15 mouse cellular contexts compared by ENCODE assay signal in the genomic region with DNA sequence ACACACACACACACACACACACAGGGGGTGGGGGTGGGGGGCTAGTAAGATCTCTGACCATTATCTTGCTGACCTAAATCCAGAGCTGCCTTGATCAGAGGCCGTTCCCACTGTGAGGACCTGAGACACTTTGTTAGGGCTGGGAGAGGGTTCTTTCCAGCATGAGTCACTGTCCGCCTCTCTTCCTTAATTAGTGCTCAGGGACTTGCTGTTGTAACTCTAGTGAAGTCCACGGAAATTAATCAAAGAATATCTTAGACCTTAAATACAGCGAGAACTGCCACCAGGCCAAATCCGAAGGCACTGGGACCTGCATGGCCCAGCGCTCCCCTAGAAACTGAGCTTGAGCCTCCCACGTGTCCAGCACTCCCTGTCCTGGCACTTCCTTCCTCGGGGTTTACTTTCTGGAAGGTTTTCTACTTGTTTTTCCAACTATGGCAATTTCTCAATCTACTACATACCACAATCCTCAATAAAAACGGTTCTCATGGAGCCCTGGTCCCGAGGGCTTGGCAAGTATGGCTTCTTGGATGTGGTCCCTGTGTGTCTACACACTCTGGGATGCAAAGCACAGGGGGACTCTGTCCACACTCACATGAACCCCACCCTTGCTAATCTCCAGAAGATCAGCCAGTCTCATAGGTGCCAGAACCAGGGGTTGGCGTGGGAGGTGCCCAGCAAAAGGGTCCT. TPM values are rescaled to one million over a fixed set of nuclear protein-coding genes. Genes with fewer than 3 reads are reported as not detected.
DNase-seq lines count a peak whose midpoint lies in the region; ATAC-seq lines count a peak whose summit lies in the region.
"Had no signal": no experiment of that assay in that cellular context is flagged by ENCODE, and none has a peak within 500 bp of the region (broad histone marks: within the 10 kb centered on the region; RNA-seq: fewer than 3 reads in every experiment).

No protein-coding gene starts in this region.

- intact Hi-C loops in gastrocnemius, postnatal 36 days (cut with DNase I), result no loop called here

- no peaks in the 10 kb centered on the region for H3K27me3 ChIP-seq in heart, embryonic 10.5 days (ENCODE audit: insufficient read depth, poor library complexity, severe bottlenecking)
- H3K27me3 ChIP-seq in midbrain, embryonic 13.5 days, result no peaks in the 10 kb centered on the region
- H3K27me3 ChIP-seq: hindbrain, embryonic 12.5 days; intestine, embryonic 15.5 days; neural tube, embryonic 12.5 days had no signal

- no peak for ATAC-seq in midbrain, embryonic 13.5 days
- ATAC-seq: intestine, embryonic 15.5 days had no signal

- WGBS in heart, embryonic 10.5 days, result 73% methylated on average over 11 of the region's 11 CpGs
- 79% methylated on average over 11 of the region's 11 CpGs for WGBS in midbrain, embryonic 13.5 days

- 0 out of 2 replicates have a peak overlapping the region, but pooled peaks have one; percentile 64 for H3K27ac ChIP-seq in heart, embryonic 10.5 days
- H3K27ac ChIP-seq in midbrain, embryonic 13.5 days, result no peak overlapping the region
- H3K27ac ChIP-seq: hindbrain, embryonic 12.5 days; intestine, embryonic 15.5 days; neural tube, embryonic 12.5 days had no signal

- no peaks in the 10 kb centered on the region for H3K36me3 ChIP-seq in heart, embryonic 10.5 days
- no peaks in the 10 kb centered on the region for H3K36me3 ChIP-seq in midbrain, embryonic 13.5 days
- H3K36me3 ChIP-seq: hindbrain, embryonic 12.5 days; intestine, embryonic 15.5 days; neural tube, embryonic 12.5 days had no signal

- peaks cover 45% of the 10 kb centered on the region for H3K4me1 ChIP-seq in heart, embryonic 10.5 days
- H3K4me1 ChIP-seq in midbrain, embryonic 13.5 days (replicated peaks), result no peaks in the 10 kb centered on the region
- H3K4me1 ChIP-seq: hindbrain, embryonic 12.5 days; neural tube, embryonic 12.5 days had no signal

- H3K4me3 ChIP-seq in heart, embryonic 10.5 days, result no peak overlapping the region
- no peak overlapping the region for H3K4me3 ChIP-seq in midbrain, embryonic 13.5 days (replicated peaks)
- H3K4me3 ChIP-seq: hindbrain, embryonic 12.5 days; intestine, embryonic 15.5 days; neural tube, embryonic 12.5 days had no signal

- no peak overlapping the region for H3K4me2 ChIP-seq in midbrain, embryonic 13.5 days (replicated peaks)
- H3K4me2 ChIP-seq: hindbrain, embryonic 12.5 days; intestine, embryonic 15.5 days; neural tube, embryonic 12.5 days had no signal

- H3K9ac ChIP-seq in midbrain, embryonic 13.5 days (replicated peaks), result no peak overlapping the region
- H3K9ac ChIP-seq: hindbrain, embryonic 12.5 days; intestine, embryonic 15.5 days; neural tube, embryonic 12.5 days had no signal

- DNase-seq in adrenal gland, adult 2 months, result peak; percentile 20
- DNase-seq in adrenal gland, adult 18-20 months (ENCODE audit: low spot score in 2 of 2), result no peak
- DNase-seq in heart, embryonic 10.5 days (ENCODE audit: low spot score), result no peak
- no peak for DNase-seq in heart, adult 8-10 months (ENCODE audit: low spot score)
- DNase-seq in Muller cell, postnatal 12 days (ENCODE audit: inconsistent ontology term), result peak; percentile 89
- peak; percentile 36 to 46 for DNase-seq in gastrocnemius, postnatal 36 days
- no peak for DNase-seq in cerebellum, adult 9-10 months
- DNase-seq: kidney, postnatal 14 days; thymus, adult 2 months had no signal

- no peaks in the 10 kb centered on the region for H3K9me3 ChIP-seq in heart, embryonic 10.5 days
- no peaks in the 10 kb centered on the region for H3K9me3 ChIP-seq in midbrain, embryonic 13.5 days
- H3K9me3 ChIP-seq: hindbrain, embryonic 12.5 days; intestine, embryonic 15.5 days; neural tube, embryonic 12.5 days had no signal

RNA-seq across cellular contexts. Expression of a gene that starts 57.0 kb away (rescaled TPM):
- total RNA-seq in adrenal gland, adult 2 months (2021), result 1 to 10 TPM; 2.0 to 4.4 TPM
- polyA plus RNA-seq in adrenal gland, adult 2 months (2012; rRNA removed), result 14.4 and 15.2 TPM in 2 replicates
- total RNA-seq in adrenal gland, adult 18-20 months (2021), result 1 to 10 TPM; 1.7 to 4.0 TPM
- 5.8 and 17.9 TPM in 2 replicates for polyA plus RNA-seq in heart, embryonic 10.5 days (2016; fragmentation: Nextera tagmentation; extraction: Ambion mirVana)
- 1 to 10 TPM in 3 of 4 experiments, under 1 TPM in 1; 1.00 to 1.8 (median 1.2) TPM for total RNA-seq in heart, adult 8-10 months (2022)
- 1 to 10 TPM; 1.4 to 1.6 TPM for total RNA-seq in gastrocnemius, postnatal 36 days (2021)
- polyA plus RNA-seq in midbrain, embryonic 13.5 days (2015; fragmentation: Nextera tagmentation; extraction: Ambion mirVana), result 0.72 and 1.3 TPM in 2 replicates
- total RNA-seq: megakaryocyte progenitor cell, adult 5-6 weeks had no signal
- polyA plus RNA-seq: liver, embryonic 16.5 days had no signal

Comparison
In these comparisons a context has a peak if more than half of its experiments do, and no peak if none do; other contexts are left out.
1. DNase-seq: peak in adrenal gland, adult 2 months (single experiment), Muller cell, postnatal 12 days (single experiment) and gastrocnemius, postnatal 36 days (2 of 2); none in adrenal gland, adult 18-20 months (0 of 2), heart, embryonic 10.5 days (single experiment), heart, adult 8-10 months (single experiment) and cerebellum, adult 9-10 months (single experiment).